Mouse (Mus musculus): ENCODE measurements around the gene Zfp955a.
"Not testable (repeated sequence)": the region's sequence is repeated elsewhere in the genome, so short reads cannot be mapped to it uniquely, and the experiment has no call there.

- not testable (repeated sequence) for TF ChIP-seq MYOG (IDR thresholded peaks at IDR 0.05; ENCODE audit: control insufficient read depth in 1 of 3, insufficient read depth in 1 of 3, insufficient read length in 2 of 3, low read depth in 2 of 3); TCF12 (IDR thresholded peaks at IDR 0.05; ENCODE audit: insufficient read depth, poor library complexity, severe bottlenecking); POLR2A (IDR thresholded peaks at IDR 0.05; ENCODE audit: insufficient read length, low read depth); USF1 (IDR thresholded peaks at IDR 0.05; ENCODE audit: low read depth); MYOD1 (IDR thresholded peaks at IDR 0.05; ENCODE audit: control insufficient read depth in 1 of 3, insufficient read length in 2 of 3, low read depth in 2 of 3); MAX (IDR thresholded peaks at IDR 0.05; ENCODE audit: low read depth); CEBPB (IDR thresholded peaks at IDR 0.05; ENCODE audit: insufficient read depth, poor library complexity, severe bottlenecking)
Observed at GRCm38 (mm10) chr17:33289876-33290149, 34.9 kb upstream of the Zfp955a start.
